In the genomic region with DNA sequence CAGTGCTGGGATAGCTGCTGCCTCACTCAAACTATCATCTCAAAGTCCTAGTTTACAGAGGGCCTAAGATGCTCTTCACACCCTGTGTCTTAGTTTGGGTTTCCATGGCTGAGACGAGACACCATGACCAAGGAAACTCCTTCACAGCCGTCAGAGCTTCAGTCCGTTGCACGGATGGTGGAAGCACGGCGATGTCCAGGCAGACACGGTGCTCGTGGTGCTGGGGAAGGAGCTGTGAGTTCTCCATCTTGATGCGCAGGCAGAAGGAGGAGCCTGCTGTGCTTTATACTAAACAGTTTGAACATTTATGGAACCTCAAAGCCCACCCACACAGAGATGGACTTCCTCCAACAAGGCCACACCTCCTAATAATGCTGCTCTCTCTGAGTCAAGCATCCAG, we compare ENCODE assay signal across 28 mouse cellular contexts. TPM values are rescaled to one million over a fixed set of nuclear protein-coding genes. Genes with fewer than 3 reads are reported as not detected.
DNase-seq lines count a peak whose midpoint lies in the region; TF ChIP-seq lines count a peak whose summit lies in the region.
"Had no signal": no experiment of that assay in that cellular context is flagged by ENCODE, and none has a peak within 500 bp of the region (broad histone marks: within the 10 kb centered on the region; RNA-seq: fewer than 3 reads in every experiment).

No protein-coding gene starts in this region.

- no peak overlapping the region for H3K9ac ChIP-seq in MEL (ENCODE audit: control insufficient read depth, low read depth, low read length, poor library complexity, severe bottlenecking)
- H3K9ac ChIP-seq: embryonic facial prominence, embryonic 13.5 days; embryonic facial prominence, embryonic 15.5 days; forebrain, embryonic 12.5 days had no signal

- peak; percentile 80 for DNase-seq in heart, adult 11 months
- DNase-seq in heart, postnatal 14 days: no peak
- DNase-seq in MEL (ENCODE audit: low read depth, low spot score): peak; percentile 48
- DNase-seq in hindbrain, embryonic 10.5 days (ENCODE audit: low spot score): no peak
- DNase-seq: adrenal gland, adult 8-10 months; adrenal gland, postnatal 14 days; adrenal gland, postnatal 36 days; cerebellum, adult 11-12 months; cerebellum, adult 2 months; cerebellum, adult 9-11 months; cerebellum, postnatal 14 days; cerebellum, postnatal 36 days; embryo, embryonic 11 days had no signal

- H3ac ChIP-seq in myocyte (ENCODE audit: control insufficient read depth, insufficient read length): no peak overlapping the region

- H3K27me3 ChIP-seq in MEL (ENCODE audit: control insufficient read depth in 1 of 2, insufficient read depth in 2 of 2, low read length in 2 of 2): no peaks in the 10 kb centered on the region
- no peaks in the 10 kb centered on the region for H3K27me3 ChIP-seq in myocyte (ENCODE audit: control insufficient read depth, insufficient read depth, insufficient read length)
- H3K27me3 ChIP-seq in hindbrain, embryonic 10.5 days (ENCODE audit: insufficient read depth, poor library complexity, severe bottlenecking): no peaks in the 10 kb centered on the region
- H3K27me3 ChIP-seq: embryonic facial prominence, embryonic 13.5 days; embryonic facial prominence, embryonic 15.5 days; forebrain, embryonic 12.5 days; Patski had no signal

- TF ChIP-seq EP300 in MEL (IDR thresholded peaks at IDR 0.05; ENCODE audit: low read depth in 1 of 2, low read length in 2 of 2): no peak

- H3K79me2 ChIP-seq in MEL (ENCODE audit: control insufficient read depth, insufficient read depth, low read length, poor library complexity) (no peaks in the 10 kb centered on the region), myocyte (ENCODE audit: control insufficient read depth, insufficient read depth) (no peaks in the 10 kb centered on the region)

- intact Hi-C loops in heart, postnatal 14 days (cut with DNase I): no loop called here

- 92% methylated on average over 9 of the region's 9 CpGs for WGBS in hindbrain, embryonic 10.5 days

- H3K9me3 ChIP-seq in MEL (replicated peaks; ENCODE audit: insufficient read depth, low read length): no peaks in the 10 kb centered on the region
- H3K9me3 ChIP-seq in hindbrain, embryonic 10.5 days: no peaks in the 10 kb centered on the region
- H3K9me3 ChIP-seq: embryonic facial prominence, embryonic 13.5 days; embryonic facial prominence, embryonic 15.5 days; forebrain, embryonic 10.5 days; forebrain, embryonic 12.5 days had no signal

- no peak for TF ChIP-seq CTCF in MEL (IDR thresholded peaks at IDR 0.05 in 2 of 3, conservative IDR thresholded peaks at IDR 0.05 in 1 of 3; ENCODE audit: control insufficient read depth in 1 of 3, insufficient read depth in 1 of 3, low read depth in 2 of 3, low read length in 3 of 3, poor library complexity in 1 of 3, severe bottlenecking in 1 of 3)

- H3K4me3 ChIP-seq in MEL (ENCODE audit: control insufficient read depth in 1 of 2, insufficient read depth in 1 of 2, low read depth in 2 of 2, low read length in 2 of 2) (no peak overlapping the region), myocyte (no peak overlapping the region)
- H3K4me3 ChIP-seq in hindbrain, embryonic 10.5 days: no peak overlapping the region
- H3K4me3 ChIP-seq: embryonic facial prominence, embryonic 13.5 days; embryonic facial prominence, embryonic 15.5 days; erythroblast, embryonic 14.5 days; forebrain, embryonic 10.5 days; forebrain, embryonic 12.5 days had no signal

- no peak overlapping the region for H3K4me2 ChIP-seq in myocyte (ENCODE audit: low read depth)
- H3K4me2 ChIP-seq: embryonic facial prominence, embryonic 13.5 days; embryonic facial prominence, embryonic 15.5 days; forebrain, embryonic 12.5 days had no signal

- H3K4me1 ChIP-seq in MEL (ENCODE audit: control insufficient read depth in 1 of 2, insufficient read depth in 2 of 2, low read length in 2 of 2): 0 out of 4 replicates have a peak, but pooled peaks cover 0 to 2% of the 10 kb centered on the region in 2 experiments
- H3K4me1 ChIP-seq in hindbrain, embryonic 10.5 days (replicated peaks): no peaks in the 10 kb centered on the region
- H3K4me1 ChIP-seq: embryonic facial prominence, embryonic 13.5 days; embryonic facial prominence, embryonic 15.5 days; forebrain, embryonic 12.5 days had no signal

- TF ChIP-seq POLR2A in MEL (IDR thresholded peaks at IDR 0.05; ENCODE audit: control insufficient read depth in 1 of 2, insufficient read depth in 1 of 2, low read depth in 1 of 2, low read length in 2 of 2, poor library complexity in 1 of 2) (no peak), myocyte (IDR thresholded peaks at IDR 0.05; ENCODE audit: insufficient read length, low read depth) (peak; percentile 24)

- H3K36me3 ChIP-seq in MEL (ENCODE audit: control insufficient read depth in 1 of 2, insufficient read depth in 2 of 2, low read length in 2 of 2) (peaks cover 0 to 23% of the 10 kb centered on the region in 2 experiments; a peak in 2 of 4 replicates), myocyte (ENCODE audit: control insufficient read depth, insufficient read depth) (peaks cover 67% of the 10 kb centered on the region)
- peaks cover 98% of the 10 kb centered on the region for H3K36me3 ChIP-seq in hindbrain, embryonic 10.5 days

- no peak for TF ChIP-seq RAD21 in MEL (IDR thresholded peaks at IDR 0.05; ENCODE audit: low read depth, low read length)

- H3K27ac ChIP-seq in MEL (ENCODE audit: control insufficient read depth, low read depth, low read length): no peak overlapping the region
- H3K27ac ChIP-seq in hindbrain, embryonic 10.5 days: no peak overlapping the region
- H3K27ac ChIP-seq: embryonic facial prominence, embryonic 13.5 days; embryonic facial prominence, embryonic 15.5 days; forebrain, embryonic 10.5 days; forebrain, embryonic 12.5 days had no signal

TF ChIP-seq in MEL, 35 proteins besides CTCF, POLR2A, EP300 and RAD21 (continues in another document):
- TF ChIP-seq ZC3H11A (IDR thresholded peaks at IDR 0.05; ENCODE audit: low read depth, low read length): no peak
- TF ChIP-seq UBTF (IDR thresholded peaks at IDR 0.05; ENCODE audit: borderline replicate concordance, insufficient read depth, low read depth, low read length): no peak
- TF ChIP-seq MAX (IDR thresholded peaks at IDR 0.05; ENCODE audit: low read length): no peak
- no peak for TF ChIP-seq TBP (IDR thresholded peaks at IDR 0.05; ENCODE audit: low read depth, low read length)
- TF ChIP-seq GATA1 (IDR thresholded peaks at IDR 0.05; ENCODE audit: low read depth, low read length): no peak
- no peak for TF ChIP-seq BHLHE40 (IDR thresholded peaks at IDR 0.05; ENCODE audit: borderline replicate concordance, low read depth, low read length)
- TF ChIP-seq CHD2 (IDR thresholded peaks at IDR 0.05; ENCODE audit: low read length): no peak
- no peak for TF ChIP-seq ZKSCAN1 (IDR thresholded peaks at IDR 0.05; ENCODE audit: low read depth, low read length)

TF ChIP-seq in myocyte, 11 proteins besides CTCF, POLR2A, EP300 and RAD21:
- TF ChIP-seq POLR2AphosphoS2 (IDR thresholded peaks at IDR 0.05; ENCODE audit: insufficient read length, low read depth) (peak; percentile 73), CEBPB (IDR thresholded peaks at IDR 0.05; ENCODE audit: insufficient read depth, poor library complexity, severe bottlenecking) (no peak)
TF ChIP-seq in myocyte: peak in this region for 1.

RNA-seq across cellular contexts. Expression of a gene that starts 28.6 kb away (rescaled TPM):
- 100 to 1,000 TPM in 1 of 2 experiments, 10 to 100 TPM in 1; 99.8 to 111 TPM for total RNA-seq in heart, postnatal 14 days (2021)
- 28.7 and 33.1 TPM in 2 replicates for total RNA-seq in MEL (2012; rRNA removed)
- 10 to 100 TPM in 1 of 2 experiments, not detected in 1; 38.2 TPM for polyA plus RNA-seq in MEL (2012; ENCODE audit: insufficient read depth in 1 of 2, insufficient read length in 2 of 2, low read depth in 1 of 2, low replicate concordance in 2 of 2, missing spikeins in 1 of 2)
- polyA plus RNA-seq in myocyte (2012; fragmentation: generic; extraction: Trizol): 50.3 TPM
- polyA plus RNA-seq in hindbrain, embryonic 10.5 days (2016; fragmentation: Nextera tagmentation; extraction: Ambion mirVana): 39.4 and 48.8 TPM in 2 replicates

RNA-seq across cellular contexts. Expression of a gene that starts 30.1 kb away (rescaled TPM):
- 1 to 10 TPM; 1.0 to 1.3 TPM for total RNA-seq in heart, postnatal 14 days (2021)
- not detected in 2 replicates for total RNA-seq in MEL (2012; rRNA removed)
- under 1 TPM in 1 of 2 experiments, not detected in 1; 0.52 TPM for polyA plus RNA-seq in MEL (2012; ENCODE audit: insufficient read depth in 1 of 2, insufficient read length in 2 of 2, low read depth in 1 of 2, low replicate concordance in 2 of 2, missing spikeins in 1 of 2)
- polyA plus RNA-seq in myocyte (2012; fragmentation: generic; extraction: Trizol): 0.05 TPM
- 5.9 and 12.2 TPM in 2 replicates for polyA plus RNA-seq in hindbrain, embryonic 10.5 days (2016; fragmentation: Nextera tagmentation; extraction: Ambion mirVana)
- total RNA-seq: common myeloid progenitor, adult 5-6 weeks had no signal
- polyA plus RNA-seq: erythroblast, embryonic 14.5 days; Patski had no signal

RNA-seq across cellular contexts. Expression of a gene that starts 43.3 kb away (rescaled TPM):
- 10 to 100 TPM; 12.9 to 13.7 TPM for total RNA-seq in heart, postnatal 14 days (2021)
- total RNA-seq in MEL (2012; rRNA removed): 34.1 and 41.4 TPM in 2 replicates
- polyA plus RNA-seq in MEL (2012; ENCODE audit: insufficient read depth in 1 of 2, insufficient read length in 2 of 2, low read depth in 1 of 2, low replicate concordance in 2 of 2, missing spikeins in 1 of 2) (10 to 100 TPM in 1 of 2 experiments, not detected in 1; 96.5 TPM), myocyte (2012; fragmentation: generic; extraction: Trizol) (10.4 TPM)
- polyA plus RNA-seq in hindbrain, embryonic 10.5 days (2016; fragmentation: Nextera tagmentation; extraction: Ambion mirVana): 36.5 and 44.1 TPM in 2 replicates

RNA-seq across cellular contexts. Expression of a gene that starts 44.5 kb away (rescaled TPM):
- 100 to 1,000 TPM; 739 to 748 TPM for total RNA-seq in heart, postnatal 14 days (2021)
- 96.0 and 150 TPM in 2 replicates for total RNA-seq in MEL (2012; rRNA removed)
- polyA plus RNA-seq in MEL (2012; ENCODE audit: insufficient read depth in 1 of 2, insufficient read length in 2 of 2, low read depth in 1 of 2, low replicate concordance in 2 of 2, missing spikeins in 1 of 2): 100 to 1,000 TPM in 1 of 2 experiments, not detected in 1; 125 TPM
- 401 TPM for polyA plus RNA-seq in myocyte (2012; fragmentation: generic; extraction: Trizol)
- polyA plus RNA-seq in hindbrain, embryonic 10.5 days (2016; fragmentation: Nextera tagmentation; extraction: Ambion mirVana): 33.0 and 37.9 TPM in 2 replicates

RNA-seq across cellular contexts. Expression of a gene that starts 58.5 kb away (rescaled TPM):
- not detected for total RNA-seq in heart, postnatal 14 days (2021)
- total RNA-seq in MEL (2012; rRNA removed): not detected in 2 replicates
- polyA plus RNA-seq in MEL (2012; ENCODE audit: insufficient read depth in 1 of 2, insufficient read length in 2 of 2, low read depth in 1 of 2, low replicate concordance in 2 of 2, missing spikeins in 1 of 2): not detected
- not detected for polyA plus RNA-seq in myocyte (2012; fragmentation: generic; extraction: Trizol)
- polyA plus RNA-seq in hindbrain, embryonic 10.5 days (2016; fragmentation: Nextera tagmentation; extraction: Ambion mirVana): not detected in 2 replicates
- total RNA-seq: adrenal gland, adult 18-20 months; adrenal gland, adult 8-10 months; adrenal gland, postnatal 14 days; adrenal gland, postnatal 36 days; common myeloid progenitor, adult 5-6 weeks; ES-E14 had no signal
- polyA plus RNA-seq: activated CD4-positive, CD25-positive, alpha-beta regulatory T cell, adult 4 months; C2C12; embryonic facial prominence, embryonic 11.5 days; embryonic facial prominence, embryonic 13.5 days; embryonic facial prominence, embryonic 15.5 days; erythroblast, embryonic 14.5 days; forebrain, embryonic 10.5 days; forebrain, embryonic 12.5 days; forebrain, embryonic 14.5 days; forebrain, embryonic 16.5 days; Patski had no signal

Comparison
In these comparisons a context has a peak if more than half of its experiments do, and no peak if none do; other contexts are left out.
1. DNase-seq: peak in heart, adult 11 months (single experiment) and MEL (single experiment); none in heart, postnatal 14 days (0 of 2) and hindbrain, embryonic 10.5 days (single experiment).